Mouse (Mus musculus) stomach, postnatal 0 days (tissue): ENCODE data around the gene Lmod1. TPM values are rescaled to one million over a fixed set of nuclear protein-coding genes. Genes with fewer than 3 reads are reported as not detected.
A peak's percentile ranks its signal among the peaks of the same experiment; 100 is the strongest.

Experiments
- ATAC-seq: fragments of 200-750 bp; cut with Nextera tagmentation; 2 replicates; pipeline ENCODE4 v1.8.0; 2017; ENCODE audit not compliant: low FRiP score, low TSS enrichment
- DNase-seq: peaks from one replicate; pipeline ENCODE4 v3.0.0-alpha.2; 2016; ENCODE audit warnings: low spot score
- H3K27ac ChIP-seq: fragments of 300-500 bp; sonication (generic); replicated peaks from 2 replicates; pipeline ENCODE4 v1.5.1; 2014; ENCODE audit warnings: mild to moderate bottlenecking, control low read depth
- H3K27me3 ChIP-seq: fragments of 300-500 bp; sonication (generic); 2 replicates; pipeline ENCODE4 v1.6.1; 2014; ENCODE audit warnings: low read length; ENCODE audit not compliant: control insufficient read depth, insufficient read depth
- H3K36me3 ChIP-seq: fragments of 300-500 bp; sonication (generic); 2 replicates; pipeline ENCODE4 v1.6.1; 2014; ENCODE audit warnings: low read length, mixed read lengths; ENCODE audit not compliant: control insufficient read depth, insufficient read depth
- H3K4me1 ChIP-seq: fragments of 300-500 bp; sonication (generic); replicated peaks from 2 replicates; pipeline ENCODE4 v1.6.1; 2014; ENCODE audit warnings: antibody characterized with exemption; ENCODE audit not compliant: control insufficient read depth, insufficient read depth
- H3K4me2 ChIP-seq: fragments of 300-500 bp; sonication (generic); replicated peaks from 2 replicates; pipeline ENCODE4 v1.6.1; 2014; ENCODE audit warnings: low read depth, mild to moderate bottlenecking, control low read depth, moderate library complexity
- H3K4me3 ChIP-seq: fragments of 300-500 bp; sonication (generic); 2 replicates; pipeline ENCODE4 v1.5.1; 2014; ENCODE audit warnings: low read depth, low read length, control low read depth
- H3K9ac ChIP-seq: fragments of 300-500 bp; sonication (generic); 2 replicates; pipeline ENCODE4 v1.6.1; 2014; ENCODE audit warnings: mild to moderate bottlenecking, low read length, control low read depth, mixed read lengths
- H3K9me3 ChIP-seq: fragments of 300-500 bp; sonication (generic); 2 replicates; pipeline ENCODE4 v1.6.1; 2016; ENCODE audit warnings: low read length; ENCODE audit not compliant: control insufficient read depth
- CTCF ChIP-seq: IDR thresholded peaks from 2 replicates; pipeline ENCODE4 v1.5.1; 2016; ENCODE audit warnings: antibody characterized with exemption, low read depth, mild to moderate bottlenecking, moderate library complexity
- EP300 ChIP-seq: optimal IDR thresholded peaks from 2 replicates; pipeline ENCODE3; 2016; ENCODE audit warnings: antibody characterized with exemption
- WGBS: fragments of 180-500 bp; shearing (Covaris S2); extraction: QIAGEN DNeasy Blood & Tissue Kit; methylation state at CpG from one replicate; pipeline ENCODE4 v1.1.7; 2014; 5-methylcytosine and 5-hydroxymethylcytosine counted together
- polyA plus RNA-seq: library from polyadenylated mRNA; unstranded; fragments of >200 nt; fragmentation: Nextera tagmentation; extraction: Ambion mirVana; gene quantifications from 2 replicates; pipeline ENCODE4 v1.2.1, GENCODE M21; 2015

Lmod1 gene
- polyA plus RNA-seq, 1 experiment from 2014 or later = 22.4 TPM

DNA sequence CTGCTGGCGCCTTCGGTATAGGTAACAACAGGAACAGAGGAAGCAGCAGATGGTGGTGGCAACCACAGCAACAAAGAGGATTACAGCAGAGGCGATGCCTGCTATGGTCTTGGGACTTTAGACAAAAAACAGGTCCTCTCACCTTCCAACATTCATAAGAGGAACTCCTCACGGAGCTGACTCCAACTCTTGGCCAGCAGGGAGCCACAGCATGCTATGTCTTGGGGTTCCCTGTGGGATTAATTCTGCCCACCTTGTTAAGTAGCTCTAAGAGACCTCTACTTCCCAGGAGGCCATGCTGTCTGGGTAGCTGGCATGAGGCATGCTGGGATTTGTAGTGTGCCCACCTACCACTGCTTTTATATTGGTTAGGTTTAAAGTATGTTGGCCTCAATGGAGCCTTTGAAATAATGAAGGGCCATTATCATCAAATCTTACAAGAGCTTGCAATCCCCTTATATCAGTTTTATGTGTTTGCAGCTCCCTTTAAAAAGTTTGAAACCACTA lies 48.6 kb downstream of the Lmod1 start:
- H3K27me3 ChIP-seq = no peaks in the 10 kb centered on the region
- H3K36me3 ChIP-seq = no peaks in the 10 kb centered on the region
- no peak overlapping the region for H3K4me3 ChIP-seq
- 70% methylated on average over 4 of the region's 4 CpGs for WGBS
- H3K9me3 ChIP-seq = no peaks in the 10 kb centered on the region
- DNase-seq = no peak
- H3K27ac ChIP-seq = no peak overlapping the region
- no peak overlapping the region; the same call in 1 of the 2 replicates for H3K9ac ChIP-seq
- ATAC-seq = no peak
- peaks cover 2% of the 10 kb centered on the region; the same call in 1 of the 2 replicates for H3K4me1 ChIP-seq
- no peak overlapping the region; the same call in 1 of the 2 replicates for H3K4me2 ChIP-seq
- TF ChIP-seq EP300 = no peak
- no peak for TF ChIP-seq CTCF

DNA sequence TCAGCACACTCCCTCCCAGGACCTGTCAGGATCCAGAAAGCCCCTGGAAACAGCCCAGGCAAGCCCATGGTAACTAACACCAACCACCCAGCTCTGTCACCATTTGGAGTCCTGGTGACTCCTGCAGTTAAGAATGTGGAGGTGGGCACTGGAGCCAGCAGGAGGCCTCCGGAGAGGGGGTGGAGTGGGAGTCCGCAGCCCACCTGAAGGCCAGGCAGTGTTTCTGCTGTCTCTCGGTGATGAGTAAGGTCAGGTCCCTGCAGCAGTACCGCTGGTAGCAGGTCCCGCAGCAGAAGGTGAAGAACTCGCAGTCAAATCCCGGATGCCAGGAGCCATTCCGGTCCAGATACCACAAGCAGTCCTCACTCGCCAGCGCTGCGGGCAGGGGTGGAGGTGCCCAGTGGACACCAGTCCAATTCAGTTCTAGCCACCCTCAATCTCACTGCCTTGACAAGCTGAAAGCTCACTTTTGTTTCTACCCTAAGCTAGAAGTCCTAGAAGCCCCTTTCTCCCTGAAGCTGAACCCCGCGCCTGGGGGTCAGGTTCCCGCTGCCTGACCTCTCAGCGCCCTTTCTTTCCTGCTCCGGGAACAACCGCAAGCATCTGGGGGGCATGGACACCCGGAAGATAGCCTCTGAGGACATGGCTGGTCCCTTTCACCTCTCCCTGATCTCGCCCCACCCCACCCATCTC lies 49.7 kb downstream of the Lmod1 start:
- ATAC-seq (no peak), DNase-seq (peak; percentile 27)
- H3K27ac ChIP-seq = peak overlapping the region; percentile 85
- TF ChIP-seq EP300 (no peak), CTCF (no peak)
- peak overlapping the region; percentile 75 for H3K9ac ChIP-seq
- 4% methylated on average over 19 of the region's 19 CpGs for whole genome bisulfite sequencing
- H3K36me3 ChIP-seq = no peaks in the 10 kb centered on the region
- H3K9me3 ChIP-seq = no peaks in the 10 kb centered on the region
- H3K4me3 ChIP-seq = peak overlapping the region; percentile 56
- H3K4me1 ChIP-seq = peaks cover 2% of the 10 kb centered on the region; the same call in 1 of the 2 replicates
- no peaks in the 10 kb centered on the region for H3K27me3 ChIP-seq
- peak overlapping the region; percentile 94 for H3K4me2 ChIP-seq

DNA sequence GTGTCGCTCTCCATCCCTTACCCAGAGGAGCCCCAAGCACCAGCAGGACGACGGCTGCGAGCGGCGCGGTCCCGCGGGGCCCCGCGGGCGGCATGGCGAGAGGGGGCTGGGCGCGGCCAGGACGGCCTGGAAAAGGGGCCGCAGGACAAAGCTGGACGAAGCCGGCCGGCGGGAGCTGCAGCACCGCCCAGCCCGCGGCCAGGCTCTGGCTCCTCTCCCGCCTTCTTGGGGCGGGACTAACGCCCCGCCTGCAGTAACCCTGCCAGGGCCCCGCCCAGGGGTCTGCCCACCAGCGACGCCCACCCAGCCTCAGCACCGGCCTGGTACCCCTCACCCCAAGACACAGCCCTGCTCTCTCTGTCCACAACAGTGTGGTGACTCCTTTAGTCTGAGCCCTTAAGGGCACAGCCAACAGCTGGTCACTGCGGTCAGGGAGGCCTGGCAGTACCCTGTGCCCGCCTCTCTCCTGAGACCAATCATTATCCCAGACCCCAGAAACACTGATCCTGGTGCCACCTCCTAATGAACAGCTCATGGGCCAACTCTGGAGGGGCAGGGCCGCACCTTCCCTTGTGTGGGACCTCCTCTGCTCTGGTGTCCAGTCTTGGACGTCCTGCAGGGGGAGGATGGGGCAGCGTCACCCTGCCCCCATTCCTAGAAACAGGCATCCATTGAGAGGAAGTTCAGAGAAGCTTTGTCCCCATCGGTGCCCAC lies 50.4 kb downstream of the Lmod1 start, which contains the start of gene Shisa4:
Gene Shisa4, minus strand, starts transcription at position 370 of the 714 bp plus-strand sequence.
- TF ChIP-seq CTCF (peak; percentile 45), EP300 (no peak)
- Histone ChIP-seq H3K27me3 (no peaks in the 10 kb centered on the region), H3K4me3 (peak within 1 kb of the TSS; percentile 56), H3K4me2 (peak within 1 kb of the TSS; percentile 94), H3K9ac (peak within 1 kb of the TSS; percentile 75), H3K4me1 (peaks cover 2% of the 10 kb centered on the region; the same call in 1 of the 2 replicates), H3K36me3 (no peaks in the 10 kb centered on the region), H3K27ac (peak within 1 kb of the TSS; percentile 85), H3K9me3 (no peaks in the 10 kb centered on the region)
- ATAC-seq = peak; percentile 87
- peak; percentile 78 for DNase-seq
- WGBS = 4% methylated on average over 25 of the region's 38 CpGs

DNA sequence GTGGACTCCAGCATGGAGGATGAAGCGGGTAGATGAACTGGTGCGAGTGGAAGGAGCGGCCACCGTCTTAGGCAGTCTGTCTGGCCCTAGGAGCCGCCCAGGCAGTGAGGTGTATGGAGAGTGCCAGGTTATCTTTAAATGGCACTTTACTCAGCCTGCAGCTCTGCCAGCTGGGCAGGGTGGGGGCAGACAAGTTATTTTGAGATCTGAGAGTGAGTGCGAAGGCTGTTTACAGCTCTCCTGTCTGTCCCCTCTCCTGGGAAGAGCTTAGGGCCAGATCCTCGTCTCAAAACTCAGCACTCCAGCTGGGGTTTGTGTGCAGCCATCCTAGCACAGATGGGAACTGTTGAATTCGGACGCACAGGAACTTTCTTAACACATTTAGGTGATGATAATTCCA lies 54.0 kb downstream of the Lmod1 start:
- Histone ChIP-seq H3K4me3 (no peak overlapping the region), H3K9ac (peak overlapping the region; percentile 23; the same call in 1 of the 2 replicates), H3K4me2 (no peak overlapping the region), H3K27ac (no peak overlapping the region), H3K4me1 (peaks cover 2% of the 10 kb centered on the region; the same call in 1 of the 2 replicates), H3K27me3 (no peaks in the 10 kb centered on the region), H3K36me3 (no peaks in the 10 kb centered on the region), H3K9me3 (no peaks in the 10 kb centered on the region)
- ATAC-seq (no peak), DNase-seq (no peak)
- TF ChIP-seq EP300 (no peak), CTCF (no peak)
- 44% methylated on average over 9 of the region's 9 CpGs for WGBS

DNA sequence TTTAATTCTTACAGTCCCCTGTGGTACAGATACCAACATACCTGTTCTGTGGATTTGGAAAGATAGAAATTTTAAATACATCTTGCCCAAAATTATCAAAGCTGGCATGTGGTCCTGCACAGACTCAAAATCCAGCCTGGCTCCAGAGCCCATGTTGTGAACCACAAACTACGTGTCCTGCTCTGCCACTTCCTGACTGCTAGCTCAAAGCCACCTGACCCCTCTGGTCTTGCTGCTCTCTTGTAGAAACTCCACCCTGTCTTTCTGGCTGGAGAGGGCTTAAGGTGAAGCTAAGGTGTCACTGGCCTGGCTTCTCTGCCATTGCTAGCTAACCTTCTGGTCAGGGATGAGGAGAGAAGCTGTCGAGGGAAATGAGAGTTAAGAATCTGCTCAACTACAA lies 54.4 kb downstream of the Lmod1 start:
- Histone ChIP-seq H3K4me2 (no peak overlapping the region), H3K4me1 (peaks cover 2% of the 10 kb centered on the region; the same call in 1 of the 2 replicates), H3K27ac (no peak overlapping the region), H3K36me3 (peaks cover 2% of the 10 kb centered on the region; the same call in 1 of the 2 replicates), H3K4me3 (no peak overlapping the region), H3K9me3 (no peaks in the 10 kb centered on the region), H3K27me3 (no peaks in the 10 kb centered on the region), H3K9ac (no peak overlapping the region)
- WGBS = 52% methylated on average over 2 of the region's 2 CpGs
- ATAC-seq = no peak
- DNase-seq = no peak
- TF ChIP-seq EP300 (no peak), CTCF (no peak)
